Mouse (Mus musculus): ENCODE results near the gene Slc35d2. TPM values are rescaled to one million over a fixed set of nuclear protein-coding genes. Genes with fewer than 3 reads are reported as not detected.

Gene Slc35d2
- polyA plus RNA-seq, 1 experiment from 2014 or later = 3.4 TPM

DNA sequence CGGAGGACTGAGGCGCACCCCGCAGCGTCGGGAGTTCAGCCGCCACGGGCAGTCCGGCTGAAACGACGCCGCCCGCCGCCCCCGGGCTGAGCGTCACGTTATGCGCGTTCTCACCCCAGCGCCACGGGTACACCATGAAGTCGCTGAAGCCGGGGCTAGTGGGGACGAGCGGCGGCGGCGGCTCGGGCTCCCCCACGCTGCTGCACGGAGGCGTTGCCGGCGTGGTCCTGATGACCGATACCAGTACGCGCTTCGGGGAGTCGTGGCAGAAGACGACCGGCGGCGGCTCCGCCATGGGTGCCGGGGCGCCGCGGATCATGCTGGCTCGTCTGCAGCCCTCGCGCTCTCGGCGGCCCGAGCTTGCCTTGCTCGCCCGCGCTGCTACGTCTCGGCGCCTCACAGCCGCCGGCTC lies 23.5 kb upstream of the Slc35d2 start:
- Histone ChIP-seq H3K4me1 (peaks cover 60% of the 10 kb centered on the region), H3K36me3 (peaks cover 4% of the 10 kb centered on the region; the same call in 1 of the 2 replicates), H3K9me3 (replicated peaks) (no peaks in the 10 kb centered on the region), H3K27ac (replicated peaks) (peak overlapping the region; percentile 96), H3K4me3 (peak overlapping the region; percentile 74), H3K27me3 (ENCODE audit: low read depth, poor library complexity, severe bottlenecking) (no peaks in the 10 kb centered on the region)
- under 1% methylated on average over 61 of the region's 61 CpGs for WGBS
- no peak for DNase-seq (ENCODE audit: low spot score)

DNA sequence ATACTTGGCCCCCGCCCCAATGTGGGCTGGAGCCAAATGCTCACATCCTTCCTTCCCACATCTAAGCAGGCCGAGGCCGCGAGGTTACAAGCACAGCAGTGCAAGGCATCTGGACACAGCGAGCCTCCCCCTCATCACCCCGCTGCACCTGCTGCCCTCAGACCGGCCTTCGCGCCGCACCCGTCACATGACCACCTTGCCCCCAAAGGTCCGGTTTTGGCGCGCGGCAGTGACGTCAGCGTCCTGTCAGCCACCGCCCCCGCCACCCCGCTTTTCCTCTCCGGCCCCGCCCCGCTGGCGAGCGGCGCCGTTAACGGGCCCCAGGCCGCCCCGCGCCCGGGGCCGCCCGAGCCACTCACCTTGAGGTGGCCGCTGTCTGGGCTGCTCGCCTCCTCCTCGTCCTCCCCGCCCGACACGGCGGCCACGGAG lies 23.1 kb upstream of the Slc35d2 start:
- Histone ChIP-seq H3K9me3 (replicated peaks) (no peaks in the 10 kb centered on the region), H3K4me1 (peaks cover 60% of the 10 kb centered on the region)
- under 1% methylated on average over 42 of the region's 42 CpGs for WGBS

DNA sequence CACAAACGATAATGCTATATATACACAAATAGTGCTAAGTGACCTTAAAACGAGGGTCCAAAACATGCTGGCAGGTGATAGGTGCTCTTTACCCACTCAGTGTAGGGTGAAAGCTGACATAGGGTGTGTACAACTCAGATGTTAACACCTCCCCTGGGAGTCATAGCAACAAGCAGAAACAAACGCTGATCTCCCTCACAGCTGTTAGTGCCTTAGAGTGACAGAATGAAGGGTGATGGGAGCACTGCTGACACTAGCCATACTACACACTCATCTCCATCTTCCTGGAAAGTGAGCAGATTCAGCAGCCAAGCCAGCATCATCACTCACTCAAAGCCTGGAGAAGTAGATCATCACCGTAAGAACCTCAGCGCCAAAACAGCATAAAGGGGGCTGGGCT lies 21.0 kb upstream of the Slc35d2 start:
- H3K9me3 ChIP-seq (replicated peaks) = no peaks in the 10 kb centered on the region
- no peaks in the 10 kb centered on the region for H3K27me3 ChIP-seq (ENCODE audit: low read depth, poor library complexity, severe bottlenecking)
- no peak for DNase-seq (ENCODE audit: low spot score)
- H3K4me1 ChIP-seq = peaks cover 53% of the 10 kb centered on the region
- H3K36me3 ChIP-seq = peaks cover 10% of the 10 kb centered on the region; the same call in 1 of the 2 replicates
- no peak overlapping the region for H3K27ac ChIP-seq (replicated peaks)
- H3K4me3 ChIP-seq = peak overlapping the region; percentile 74; the same call in 1 of the 2 replicates
- WGBS = 79% methylated on average over 5 of the region's 5 CpGs

More for the DNA sequence above, 23.1 kb upstream of the Slc35d2 start:
- Histone ChIP-seq H3K27me3 (ENCODE audit: low read depth, poor library complexity, severe bottlenecking) (no peaks in the 10 kb centered on the region), H3K27ac (replicated peaks) (peak overlapping the region; percentile 96), H3K36me3 (peaks cover 4% of the 10 kb centered on the region; the same call in 1 of the 2 replicates), H3K4me3 (peak overlapping the region; percentile 74)
- DNase-seq (ENCODE audit: low spot score) = peak; percentile 88

DNA sequence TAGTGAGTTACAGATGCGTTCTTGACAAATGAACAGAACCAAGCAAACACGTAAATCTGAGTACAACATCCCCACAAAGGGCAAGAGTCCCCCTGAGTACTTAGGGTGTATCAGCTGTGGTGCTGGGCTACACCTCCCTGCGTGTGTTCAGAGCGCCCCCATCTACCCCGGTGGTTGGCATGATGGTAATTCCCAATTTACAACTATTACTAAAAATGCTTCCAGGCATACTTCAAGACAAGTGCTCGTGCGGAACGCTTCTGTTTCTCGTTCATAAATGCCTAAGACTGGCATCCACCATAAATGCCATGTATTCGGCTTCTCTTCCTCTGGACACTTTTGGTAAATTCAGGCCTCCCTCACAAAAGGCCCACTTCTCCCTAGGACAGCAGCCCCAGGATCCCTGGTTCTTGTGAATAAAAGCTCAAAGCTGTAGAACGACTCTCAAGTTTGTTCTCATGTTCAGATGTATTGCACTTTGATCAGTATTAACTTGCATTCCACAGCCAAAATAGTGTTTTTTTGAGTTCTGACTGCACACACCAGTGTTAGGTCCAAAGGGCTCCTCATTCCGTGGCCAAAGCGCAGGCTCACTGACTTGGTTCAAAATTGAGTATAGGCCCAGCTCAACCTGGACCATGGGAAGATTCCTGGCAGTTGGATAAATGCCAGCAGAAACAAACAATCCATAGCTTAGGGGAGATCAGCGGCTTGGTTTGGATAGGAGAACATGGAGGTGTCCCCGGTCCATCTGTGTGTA lies 628 bp upstream of the Slc35d2 start:
- Histone ChIP-seq H3K36me3 (peaks cover 36% of the 10 kb centered on the region), H3K27ac (replicated peaks) (peak overlapping the region; percentile 81), H3K4me3 (peak overlapping the region; percentile 63), H3K4me1 (peaks cover 17% of the 10 kb centered on the region), H3K9me3 (replicated peaks) (no peaks in the 10 kb centered on the region), H3K27me3 (ENCODE audit: low read depth, poor library complexity, severe bottlenecking) (no peaks in the 10 kb centered on the region)
- WGBS = 49% methylated on average over 15 of the region's 15 CpGs
- DNase-seq (ENCODE audit: low spot score) = peak; percentile 20

DNA sequence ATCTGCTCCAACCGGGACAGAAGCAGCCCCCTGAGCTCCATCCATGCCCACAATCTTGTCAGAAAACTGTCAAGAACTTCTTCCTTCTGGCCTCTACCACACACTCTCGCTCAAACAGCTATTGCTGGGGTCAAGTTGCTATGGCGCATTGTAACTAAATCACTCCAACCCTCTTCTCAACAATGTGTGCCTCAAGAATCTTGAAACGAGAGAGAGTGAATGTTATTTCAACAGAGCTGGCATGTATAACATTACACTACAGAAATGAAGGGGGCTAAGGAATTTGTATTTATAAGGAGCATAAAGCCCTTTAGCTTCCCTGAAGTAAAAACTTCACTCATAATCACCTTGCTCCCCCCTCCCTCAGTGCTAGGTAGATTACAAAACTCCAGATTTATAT lies 2.9 kb downstream of the Slc35d2 start:
- H3K27me3 ChIP-seq (ENCODE audit: low read depth, poor library complexity, severe bottlenecking) = no peaks in the 10 kb centered on the region
- H3K36me3 ChIP-seq = peaks cover 5% of the 10 kb centered on the region
- WGBS = 76% methylated on average over 4 of the region's 4 CpGs
- DNase-seq (ENCODE audit: low spot score) = no peak
- peaks cover 10% of the 10 kb centered on the region; the same call in 1 of the 2 replicates for H3K9me3 ChIP-seq (replicated peaks)
- peaks cover 18% of the 10 kb centered on the region for H3K4me1 ChIP-seq
- no peak overlapping the region for H3K4me3 ChIP-seq
- no peak overlapping the region for H3K27ac ChIP-seq (replicated peaks)

DNA sequence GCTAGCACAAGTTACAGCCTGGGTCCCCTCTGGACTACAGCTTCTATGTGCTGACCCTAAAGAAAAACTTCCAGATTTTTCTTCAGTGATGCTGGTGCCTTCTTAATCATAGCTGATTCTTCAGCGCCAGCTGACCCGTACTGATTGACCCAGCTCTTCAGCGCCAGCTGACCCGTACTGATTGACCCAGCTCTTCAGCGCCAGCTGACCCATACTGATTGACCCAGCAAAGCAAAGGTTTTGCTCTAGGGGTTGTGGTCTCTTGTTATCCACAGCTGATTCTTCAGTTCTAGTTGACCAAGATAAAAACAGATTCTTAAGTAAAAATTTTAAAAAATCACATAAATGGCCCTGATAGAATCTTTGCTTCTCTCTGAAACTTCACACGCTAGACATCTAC lies 4.3 kb downstream of the Slc35d2 start:
- peaks cover 10% of the 10 kb centered on the region; the same call in 1 of the 2 replicates for H3K9me3 ChIP-seq (replicated peaks)

DNA sequence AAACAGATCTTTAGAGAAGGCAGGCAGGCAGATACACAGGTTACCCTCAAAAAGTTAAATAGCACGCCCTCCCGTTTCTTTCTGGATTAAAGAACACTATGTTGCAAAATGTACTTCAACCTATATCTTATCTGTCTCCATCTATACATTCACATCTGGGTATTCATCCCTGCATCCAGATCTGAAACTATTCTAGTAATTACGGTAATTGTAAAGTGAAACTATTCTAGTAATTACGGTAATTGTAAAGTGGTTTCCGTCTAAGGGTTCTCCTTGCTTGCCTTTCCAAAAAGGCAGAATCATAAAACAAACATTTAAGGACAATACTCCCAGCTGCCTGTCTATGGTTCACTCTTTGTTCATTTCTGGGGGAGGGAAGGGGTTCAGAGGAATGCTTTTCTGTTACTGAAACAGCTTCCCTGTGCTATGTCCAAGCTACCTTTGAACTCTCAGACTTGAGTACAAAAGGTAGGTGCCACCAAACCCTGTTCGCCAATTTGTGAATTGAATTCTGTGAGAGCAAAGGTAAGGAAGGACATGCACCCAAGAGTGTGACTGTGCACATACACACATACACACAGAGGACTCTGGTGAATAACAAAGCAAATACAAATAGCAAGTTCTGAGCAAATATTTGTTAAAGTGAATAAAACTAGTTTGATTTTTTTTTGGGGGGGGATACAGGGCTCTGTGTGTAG lies 5.5 kb downstream of the Slc35d2 start:
- WGBS = 31% methylated on average over 6 of the region's 6 CpGs
- DNase-seq (ENCODE audit: low spot score) = no peak
- H3K36me3 ChIP-seq = no peaks in the 10 kb centered on the region
- H3K27ac ChIP-seq (replicated peaks) = no peak overlapping the region
- no peaks in the 10 kb centered on the region for H3K27me3 ChIP-seq (ENCODE audit: low read depth, poor library complexity, severe bottlenecking)
- no peak overlapping the region for H3K4me3 ChIP-seq
- H3K9me3 ChIP-seq (replicated peaks) = peaks cover 10% of the 10 kb centered on the region; the same call in 1 of the 2 replicates
- peaks cover 10% of the 10 kb centered on the region for H3K4me1 ChIP-seq

More for the DNA sequence above, 4.3 kb downstream of the Slc35d2 start:
- Histone ChIP-seq H3K27me3 (ENCODE audit: low read depth, poor library complexity, severe bottlenecking) (no peaks in the 10 kb centered on the region), H3K4me3 (no peak overlapping the region), H3K4me1 (peaks cover 22% of the 10 kb centered on the region), H3K27ac (replicated peaks) (no peak overlapping the region), H3K36me3 (no peaks in the 10 kb centered on the region)
- WGBS = 89% methylated on average over 6 of the region's 6 CpGs
- DNase-seq (ENCODE audit: low spot score) = no peak

DNA sequence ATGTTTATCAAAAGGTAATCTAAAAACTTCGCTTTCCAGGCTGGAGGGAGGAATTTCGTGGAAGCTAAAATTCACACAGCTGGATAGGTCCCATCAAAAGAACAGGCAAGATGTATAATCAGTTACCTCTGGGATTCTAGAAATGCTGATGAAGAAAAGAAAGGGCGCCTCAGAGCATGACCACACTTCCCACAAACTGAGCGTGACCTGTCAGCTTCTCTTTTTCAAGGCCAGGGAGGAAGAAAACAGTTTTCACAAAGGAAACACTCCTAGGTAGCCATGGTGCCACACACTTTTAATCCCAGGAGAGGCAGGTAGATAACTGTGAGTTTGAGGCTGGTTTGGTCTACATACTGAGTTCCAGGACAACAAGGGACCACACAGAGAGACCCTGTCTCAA lies 8.4 kb downstream of the Slc35d2 start:
- H3K36me3 ChIP-seq = no peaks in the 10 kb centered on the region
- peaks cover 10% of the 10 kb centered on the region; the same call in 1 of the 2 replicates for H3K9me3 ChIP-seq (replicated peaks)
- DNase-seq (ENCODE audit: low spot score) = no peak
- 69% methylated on average over 4 of the region's 4 CpGs for WGBS
- no peaks in the 10 kb centered on the region for H3K27me3 ChIP-seq (ENCODE audit: low read depth, poor library complexity, severe bottlenecking)
- H3K4me3 ChIP-seq = no peak overlapping the region
- H3K27ac ChIP-seq (replicated peaks) = no peak overlapping the region
- H3K4me1 ChIP-seq = peaks cover 6% of the 10 kb centered on the region; the same call in 1 of the 2 replicates

DNA sequence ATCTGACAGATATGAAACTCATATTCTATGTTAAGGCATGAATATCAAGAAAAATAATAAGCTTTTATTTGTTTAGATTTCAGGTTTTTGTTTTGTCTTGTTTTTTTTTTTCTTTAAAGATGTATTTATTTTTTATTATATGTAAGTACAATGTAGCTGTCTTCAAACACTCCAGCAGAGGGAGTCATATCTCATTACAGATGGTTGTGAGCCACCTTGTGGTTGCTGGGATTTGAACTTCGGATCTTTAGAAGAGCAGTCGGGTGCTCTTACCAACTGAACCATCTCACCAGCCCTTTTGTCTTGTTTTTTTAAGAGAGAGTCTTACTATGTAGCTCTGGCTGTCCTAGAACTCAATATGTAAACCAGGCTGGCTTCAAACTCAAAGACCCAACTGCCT lies 11.7 kb downstream of the Slc35d2 start:
- no peak overlapping the region for H3K27ac ChIP-seq (replicated peaks)
- H3K4me3 ChIP-seq = no peak overlapping the region
- H3K4me1 ChIP-seq = peaks cover 4% of the 10 kb centered on the region; the same call in 1 of the 2 replicates
- H3K36me3 ChIP-seq = no peaks in the 10 kb centered on the region
- DNase-seq (ENCODE audit: low spot score) = no peak
- H3K9me3 ChIP-seq (replicated peaks) = no peaks in the 10 kb centered on the region
- WGBS = 62% methylated on average over 2 of the region's 2 CpGs
- H3K27me3 ChIP-seq (ENCODE audit: low read depth, poor library complexity, severe bottlenecking) = no peaks in the 10 kb centered on the region

DNA sequence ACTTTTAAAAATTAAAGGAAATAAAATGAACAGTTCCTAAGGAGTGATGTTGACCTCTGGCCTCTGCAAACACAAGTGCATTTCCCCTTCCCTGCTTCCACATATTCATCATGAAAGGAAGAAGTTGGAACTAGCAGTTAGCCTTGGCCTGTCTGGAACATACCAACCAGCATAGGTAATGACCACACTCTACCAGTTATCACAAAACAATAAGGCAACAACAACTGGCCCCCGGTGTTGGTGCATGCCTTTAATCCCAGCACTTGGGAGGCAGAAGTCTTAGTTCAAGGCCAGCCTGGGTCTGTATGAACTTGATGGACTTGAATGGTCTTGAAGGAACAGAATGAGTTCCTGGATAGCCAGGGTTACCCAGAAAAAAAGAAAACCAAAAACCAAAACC lies 18.7 kb downstream of the Slc35d2 start:
- Histone ChIP-seq H3K27ac (replicated peaks) (no peak overlapping the region), H3K4me3 (no peak overlapping the region), H3K4me1 (peaks cover 30% of the 10 kb centered on the region), H3K9me3 (replicated peaks) (no peaks in the 10 kb centered on the region), H3K36me3 (no peaks in the 10 kb centered on the region), H3K27me3 (ENCODE audit: low read depth, poor library complexity, severe bottlenecking) (peaks cover 3% of the 10 kb centered on the region; the same call in 1 of the 2 replicates)
- DNase-seq (ENCODE audit: low spot score) = no peak
- WGBS = 93% methylated on average over 1 of the region's 1 CpGs

DNA sequence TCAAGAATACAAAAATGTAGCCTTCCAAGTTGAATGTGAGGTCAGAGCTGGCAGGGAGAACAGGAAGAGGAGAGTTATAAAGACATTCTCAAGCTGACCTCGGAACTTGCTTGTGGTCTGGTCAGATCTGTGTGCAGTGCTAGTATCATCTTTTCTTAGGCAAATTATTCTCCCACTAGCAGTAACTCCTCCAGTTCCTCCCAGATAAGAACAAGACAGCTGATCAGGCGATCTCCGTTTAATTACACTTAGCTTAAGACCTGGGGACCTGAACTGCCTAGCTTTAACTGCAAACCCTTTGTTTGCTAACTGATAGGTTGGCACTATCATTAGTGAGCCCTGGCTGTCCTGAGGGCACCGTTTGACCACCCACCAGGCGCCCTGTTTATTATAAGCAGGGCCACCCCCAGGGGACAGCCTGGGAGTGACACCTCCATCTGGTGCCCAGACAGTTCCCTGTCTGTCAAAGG lies 20.8 kb downstream of the Slc35d2 start:
- peaks cover 30% of the 10 kb centered on the region for H3K4me1 ChIP-seq
- no peak overlapping the region for H3K4me3 ChIP-seq
- no peak for DNase-seq (ENCODE audit: low spot score)
- 49% methylated on average over 5 of the region's 5 CpGs for WGBS
- H3K9me3 ChIP-seq (replicated peaks) = no peaks in the 10 kb centered on the region
- H3K27ac ChIP-seq (replicated peaks) = no peak overlapping the region; the same call in 1 of the 2 replicates
- no peaks in the 10 kb centered on the region for H3K36me3 ChIP-seq
- H3K27me3 ChIP-seq (ENCODE audit: low read depth, poor library complexity, severe bottlenecking) = peaks cover 14% of the 10 kb centered on the region; the same call in 1 of the 2 replicates

DNA sequence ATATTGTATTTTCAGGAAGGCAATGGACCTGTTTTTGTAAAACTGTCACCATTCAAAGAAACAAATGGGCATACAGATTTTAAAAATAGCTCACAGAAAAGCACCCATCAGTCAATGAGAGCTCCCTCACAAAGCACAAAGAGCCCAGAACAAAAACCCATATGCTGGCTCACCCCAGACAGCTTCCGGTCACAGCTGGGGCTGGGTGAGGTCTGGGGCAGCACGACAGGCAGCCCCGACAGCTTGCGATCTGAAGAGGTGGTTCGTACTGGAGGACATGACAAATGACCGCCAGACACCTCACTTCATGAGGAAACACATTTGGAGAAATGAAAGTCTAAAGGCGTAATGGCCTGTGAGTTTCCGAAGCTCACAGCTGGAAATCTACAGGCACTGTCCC lies 21.6 kb downstream of the Slc35d2 start:
- Histone ChIP-seq H3K27ac (replicated peaks) (peak overlapping the region; percentile 64), H3K4me3 (no peak overlapping the region)

More for the DNA sequence above, 21.6 kb downstream of the Slc35d2 start:
- 35% methylated on average over 8 of the region's 8 CpGs for WGBS
- H3K9me3 ChIP-seq (replicated peaks) = no peaks in the 10 kb centered on the region
- peak; percentile 43 for DNase-seq (ENCODE audit: low spot score)
- peaks cover 14% of the 10 kb centered on the region; the same call in 1 of the 2 replicates for H3K27me3 ChIP-seq (ENCODE audit: low read depth, poor library complexity, severe bottlenecking)
- H3K4me1 ChIP-seq = peaks cover 30% of the 10 kb centered on the region
- H3K36me3 ChIP-seq = no peaks in the 10 kb centered on the region
